Mouse (Mus musculus): ENCODE measurements around the gene Vsnl1.

GRCm38 (mm10) chr12:11311106-11311505 is 125.3 kb downstream of the Vsnl1 start:
- TF ChIP-seq POLR2A (IDR thresholded peaks at IDR 0.05; ENCODE audit: control insufficient read depth in 1 of 2, insufficient read depth in 1 of 2, low read depth in 1 of 2, low read length in 2 of 2, poor library complexity in 1 of 2): no peak
- no peak for TF ChIP-seq CTCF (IDR thresholded peaks at IDR 0.05 in 2 of 3, conservative IDR thresholded peaks at IDR 0.05 in 1 of 3; ENCODE audit: control insufficient read depth in 1 of 3, insufficient read depth in 1 of 3, low read depth in 2 of 3, low read length in 3 of 3, poor library complexity in 1 of 3, severe bottlenecking in 1 of 3)
- no peak for TF ChIP-seq BHLHE40 (IDR thresholded peaks at IDR 0.05; ENCODE audit: borderline replicate concordance, low read depth, low read length)
- TF ChIP-seq ZC3H11A (IDR thresholded peaks at IDR 0.05; ENCODE audit: low read depth, low read length): no peak
- no peak for TF ChIP-seq E2F4 (IDR thresholded peaks at IDR 0.05; ENCODE audit: borderline replicate concordance, low read depth, low read length)
- TF ChIP-seq ELF1 (IDR thresholded peaks at IDR 0.05; ENCODE audit: low read depth, low read length): no peak
- TF ChIP-seq UBTF (IDR thresholded peaks at IDR 0.05; ENCODE audit: borderline replicate concordance, insufficient read depth, low read depth, low read length): no peak
- no peak for TF ChIP-seq EP300 (IDR thresholded peaks at IDR 0.05; ENCODE audit: low read depth in 1 of 2, low read length in 2 of 2)
- no peak for TF ChIP-seq TBP (IDR thresholded peaks at IDR 0.05; ENCODE audit: low read depth, low read length)
- no peak for TF ChIP-seq USF2 (IDR thresholded peaks at IDR 0.05; ENCODE audit: borderline replicate concordance in 1 of 2, insufficient read depth in 1 of 2, low read depth in 1 of 2, low read length in 2 of 2)
